Mouse (Mus musculus) frontal cortex, postnatal 25 days (tissue): ENCODE measurements around the gene Iqch.
"Not testable (repeated sequence)": the region's sequence is repeated elsewhere in the genome, so short reads cannot be mapped to it uniquely, and the experiment has no call there.

ENCODE experiments used
- DNase-seq, 2 experiments: peaks; one replicate each; pipeline ENCODE4 v3.0.0; 2022; ENCODE audit warnings: low spot score in 2 of 2

Iqch gene

DNA sequence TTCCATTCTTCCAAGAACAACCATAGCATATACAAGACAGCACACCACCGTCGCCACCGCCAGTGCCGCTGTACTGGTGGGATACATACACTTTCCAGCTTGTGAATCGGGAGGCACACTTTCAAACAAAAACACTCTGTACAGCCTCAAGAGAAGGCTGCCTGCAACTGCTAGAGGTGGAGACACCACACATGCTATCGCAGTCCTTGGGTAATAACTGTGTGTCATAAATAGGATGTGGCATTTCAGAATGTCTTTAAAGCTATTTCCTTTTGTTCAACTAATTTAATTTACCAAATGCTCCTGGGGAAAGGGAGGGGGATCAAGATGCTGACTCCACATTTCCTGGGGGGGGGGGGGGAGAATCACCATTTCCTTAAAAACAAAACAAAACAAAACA is 34.0 kb downstream of the Iqch start:
- DNase-seq, result no peak

DNA sequence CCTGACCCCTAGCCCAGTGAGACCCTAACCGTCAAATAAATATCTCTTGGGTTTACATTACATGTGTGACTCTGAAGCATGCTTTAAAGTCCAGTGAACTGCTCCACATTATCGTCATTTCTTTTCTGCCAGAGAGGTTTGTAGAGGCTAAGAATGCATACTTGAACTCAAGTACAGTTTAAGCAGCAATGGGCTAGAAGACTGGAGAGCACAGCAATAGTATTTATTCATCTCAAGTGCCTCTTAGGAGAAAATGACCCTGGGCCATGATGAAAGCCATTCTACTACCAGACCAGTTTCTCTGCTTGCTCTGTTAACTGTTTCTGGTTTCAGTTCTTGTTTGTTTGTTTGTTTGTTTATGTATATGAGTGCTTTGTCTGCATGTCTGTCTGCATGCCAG is 38.9 kb downstream of the Iqch start:
- DNase-seq, result no peak

DNA sequence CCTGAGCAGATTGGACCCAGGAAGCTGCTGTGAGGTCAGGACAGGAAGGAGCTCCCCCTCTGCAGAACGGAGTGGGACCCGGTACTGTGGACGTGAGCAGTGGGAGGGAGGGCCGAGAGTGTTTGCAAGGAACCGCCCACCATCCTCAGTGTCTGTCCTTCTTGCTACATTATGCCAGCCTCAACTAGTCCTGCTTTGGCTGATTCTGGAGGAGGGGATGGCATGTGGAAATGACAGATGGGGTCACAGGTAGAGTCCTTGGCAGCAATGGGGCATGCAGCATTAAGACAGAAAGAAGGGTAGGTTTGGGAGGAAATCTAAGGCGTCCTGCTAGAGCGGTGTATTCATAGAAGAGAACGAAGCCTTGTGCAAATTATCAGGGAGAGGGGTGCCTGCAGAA is 40.4 kb downstream of the Iqch start:
- DNase-seq, result no peak

DNA sequence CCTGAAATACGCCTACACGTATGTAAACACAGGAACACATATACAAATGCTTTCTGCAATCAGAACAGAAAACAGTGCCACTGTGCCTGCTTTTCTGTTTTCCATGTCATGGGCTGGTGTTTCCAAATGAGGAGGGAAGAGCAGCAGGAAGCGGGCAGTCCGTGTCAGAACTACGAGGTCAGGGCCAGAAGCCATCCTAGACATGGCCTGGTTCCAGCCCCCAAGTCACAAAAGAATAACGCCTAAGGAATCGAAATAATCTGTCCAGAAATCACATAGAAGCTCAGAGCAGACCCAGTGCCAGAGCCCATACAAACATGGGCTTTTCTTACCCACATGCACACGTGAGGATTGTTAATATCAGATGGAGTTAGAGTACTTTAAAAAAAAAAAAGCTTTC is 45.4 kb downstream of the Iqch start:
- no peak for DNase-seq

DNA sequence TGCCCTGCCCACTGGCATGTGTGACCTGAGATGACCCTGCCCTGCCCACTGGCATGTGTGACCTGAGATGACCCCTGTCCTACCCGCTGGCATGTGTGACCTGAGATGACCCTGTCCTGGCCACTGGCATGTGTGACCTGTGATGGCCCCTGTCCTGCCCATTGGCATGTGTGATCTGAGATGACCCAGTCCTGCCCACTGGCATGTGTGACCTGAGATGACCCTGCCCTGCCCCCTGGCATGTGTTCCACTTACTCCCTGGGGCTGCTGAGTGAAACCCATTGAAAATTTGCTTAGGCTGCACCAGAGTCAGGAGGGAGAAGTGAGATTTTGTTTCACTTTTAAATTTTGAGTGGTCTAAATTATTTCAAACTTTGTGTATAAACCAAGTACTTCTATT is 46.0 kb downstream of the Iqch start:
- DNase-seq, result no peak

DNA sequence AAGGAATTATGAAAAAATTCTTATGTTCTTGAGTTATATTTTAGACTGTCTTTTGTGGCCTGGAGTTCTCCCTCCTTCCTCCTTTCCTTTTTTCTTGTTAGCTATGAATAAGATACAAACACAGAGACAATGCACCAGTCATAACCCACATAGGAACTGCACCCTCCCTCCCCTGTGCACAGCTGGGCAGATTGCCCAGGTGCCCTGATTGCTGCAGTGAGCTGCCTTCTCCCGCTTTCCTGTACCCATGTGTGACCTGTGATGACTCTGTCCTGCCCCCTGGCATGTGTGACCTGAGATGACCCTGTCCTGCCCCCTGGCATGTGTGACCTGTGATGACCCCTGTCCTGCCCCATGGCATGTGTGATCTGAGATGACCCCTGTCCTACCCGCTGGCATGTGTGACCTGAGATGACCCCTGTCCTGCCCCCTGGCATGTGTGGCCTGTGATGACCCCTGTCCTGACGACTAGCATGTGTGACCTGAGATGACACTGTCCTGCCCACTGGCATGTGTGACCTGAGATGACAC is 46.8 kb downstream of the Iqch start:
- DNase-seq, result no peak

DNA sequence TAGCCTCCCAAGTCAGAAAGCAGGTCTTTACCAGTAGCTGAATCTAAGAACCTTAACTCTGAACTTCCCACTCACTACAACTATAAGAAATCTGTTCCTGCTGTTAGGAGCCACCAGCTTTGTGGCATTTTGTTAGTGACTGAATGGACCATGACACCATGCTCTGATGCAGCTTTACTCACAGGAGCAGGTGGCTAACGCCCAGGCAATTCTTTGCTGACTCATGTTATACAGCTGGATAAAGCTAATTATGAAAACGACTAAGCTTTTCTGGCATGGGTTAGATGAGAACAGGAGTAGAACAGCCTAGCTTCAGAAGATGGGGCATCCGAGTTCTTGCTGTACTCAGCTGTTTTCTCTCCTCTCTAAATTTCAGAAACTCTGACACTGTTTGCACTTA is 48.7 kb downstream of the Iqch start:
- DNase-seq, result no peak

DNA sequence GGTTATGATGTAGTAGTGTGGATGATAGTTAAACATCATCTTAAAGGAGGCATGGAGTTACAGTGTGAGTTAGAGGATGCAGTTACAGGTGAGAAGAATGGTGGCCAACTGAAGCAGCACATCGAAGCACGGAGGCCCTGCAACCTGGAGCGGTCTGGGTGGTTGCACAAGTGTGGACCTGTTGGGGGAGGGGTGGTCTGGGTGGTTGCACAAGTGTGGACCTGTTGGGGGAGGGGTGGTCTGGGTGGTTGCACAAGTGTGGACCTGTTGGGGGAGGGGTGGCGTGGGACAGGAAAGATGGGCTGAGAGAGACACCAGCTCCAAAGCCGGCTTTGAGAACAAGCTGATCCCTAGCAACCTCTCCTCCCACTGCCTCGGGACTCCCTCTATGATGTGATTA is 51.6 kb downstream of the Iqch start:
- not testable (repeated sequence) for DNase-seq

DNA sequence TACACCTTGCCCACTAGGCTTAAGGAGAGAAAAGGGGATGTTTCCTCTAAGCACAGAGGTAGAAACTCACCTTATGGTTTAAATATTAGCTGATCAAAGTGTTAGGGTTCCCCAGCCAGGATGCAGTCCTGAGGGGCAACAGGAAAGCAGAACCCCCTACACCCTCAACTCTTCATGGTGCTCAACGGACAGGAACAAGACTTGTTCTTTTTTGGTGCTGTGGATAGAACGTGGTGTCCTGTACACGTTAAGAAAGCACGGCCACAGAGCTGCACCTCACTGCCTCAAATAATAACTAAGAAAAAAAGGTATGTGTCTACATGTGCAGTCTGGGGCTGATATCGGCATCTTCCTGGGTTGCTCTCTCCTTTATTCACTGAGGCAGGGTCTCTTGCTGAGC is 53.3 kb downstream of the Iqch start:
- DNase-seq, result no peak

DNA sequence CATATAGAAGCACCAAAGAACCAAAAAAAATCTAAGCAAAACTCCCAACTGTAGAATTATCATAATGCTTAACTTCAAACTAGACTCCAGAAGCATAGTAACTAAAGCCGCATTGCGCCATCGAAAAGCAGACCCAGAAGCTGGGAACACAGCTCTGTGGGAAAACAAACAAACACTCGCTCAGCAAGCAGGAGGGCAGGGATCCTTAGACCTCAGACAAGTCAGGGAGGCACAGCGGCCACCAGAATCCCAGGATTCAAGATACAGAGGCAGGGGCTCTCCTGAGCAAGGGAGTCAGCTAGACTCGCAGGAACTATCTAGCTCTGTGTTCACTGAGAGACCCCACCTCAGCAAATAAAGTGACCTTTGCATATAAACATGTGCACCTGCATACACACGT is 60.4 kb downstream of the Iqch start:
- no peak for DNase-seq

DNA sequence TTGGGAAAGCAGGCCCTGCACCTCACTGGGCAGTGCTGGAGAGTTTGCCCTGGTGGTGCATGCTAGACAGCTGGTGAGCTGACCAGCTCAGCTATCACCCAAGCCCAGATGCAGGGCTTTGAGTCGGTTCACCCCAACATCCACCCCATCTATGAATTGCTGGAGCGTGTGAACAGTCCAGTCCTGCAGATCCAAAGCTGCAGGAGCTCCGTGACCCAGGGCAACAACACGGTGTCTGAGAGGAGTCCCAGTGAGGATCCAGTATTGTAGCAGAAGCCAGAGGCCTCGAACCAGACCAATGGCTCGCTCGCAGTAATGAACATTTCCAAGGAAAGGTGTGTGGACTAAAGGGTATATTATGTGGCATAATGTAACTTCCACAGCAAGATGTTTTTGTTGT is 61.0 kb downstream of the Iqch start:
- DNase-seq, result no peak

DNA sequence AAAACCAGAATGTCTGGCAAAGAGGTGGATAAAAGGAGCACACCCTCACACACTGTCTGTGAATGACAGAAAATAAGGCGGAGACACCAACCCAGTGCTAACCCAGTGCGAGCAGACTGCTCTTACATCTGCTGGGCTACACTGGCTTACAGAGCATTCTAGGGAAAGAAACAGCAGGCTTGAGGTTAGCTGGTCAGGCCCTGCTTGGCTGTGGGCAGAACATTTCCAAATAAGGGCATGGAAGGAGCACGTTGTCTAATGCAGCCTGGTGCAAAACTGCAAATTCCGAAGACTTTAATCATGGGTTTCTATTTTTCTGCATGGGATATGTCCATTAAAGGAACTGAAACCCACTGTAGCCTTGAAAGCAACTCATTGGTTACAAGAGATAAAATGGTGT is 64.8 kb downstream of the Iqch start:
- DNase-seq, result no peak

DNA sequence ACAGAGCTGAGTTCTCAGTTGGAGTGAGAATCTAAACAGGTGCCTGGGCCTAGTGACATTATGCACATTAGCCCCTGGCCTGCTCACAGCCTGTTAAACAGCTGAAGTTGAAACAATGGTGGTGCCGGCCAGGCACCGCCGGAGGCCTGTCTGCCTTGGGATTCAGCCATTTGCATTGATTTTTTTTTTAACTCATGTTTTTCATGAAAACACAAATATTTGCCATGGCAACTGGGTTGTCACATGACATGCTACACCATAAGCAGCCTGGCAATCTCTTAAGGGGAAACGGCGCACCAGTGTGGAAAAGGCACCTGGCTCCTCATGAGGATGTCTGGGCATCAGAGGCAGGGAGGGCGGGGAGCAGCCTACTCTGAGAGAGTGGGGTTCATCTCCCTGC is 67.3 kb downstream of the Iqch start:
- no peak for DNase-seq

DNA sequence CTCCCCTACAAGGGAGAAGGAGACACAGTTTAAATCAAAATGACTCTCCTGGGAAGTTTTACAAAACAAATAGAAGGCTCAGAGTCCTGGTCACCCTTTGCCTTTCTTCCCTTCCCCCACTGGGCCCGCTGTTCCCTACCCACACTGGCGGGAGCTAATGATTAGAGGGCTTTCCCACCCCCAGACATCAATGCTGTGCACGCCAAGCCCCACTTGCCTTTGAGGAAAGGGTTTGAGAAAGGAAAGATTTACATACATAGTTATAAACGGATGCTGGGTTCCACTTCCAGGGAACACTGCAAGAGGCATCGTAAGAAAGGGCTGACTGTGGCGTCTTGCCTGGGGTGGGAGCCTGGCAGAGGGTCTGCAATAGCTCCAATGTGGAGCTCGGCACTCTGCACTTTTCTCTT is 67.9 kb downstream of the Iqch start:
- DNase-seq, result no peak

DNA sequence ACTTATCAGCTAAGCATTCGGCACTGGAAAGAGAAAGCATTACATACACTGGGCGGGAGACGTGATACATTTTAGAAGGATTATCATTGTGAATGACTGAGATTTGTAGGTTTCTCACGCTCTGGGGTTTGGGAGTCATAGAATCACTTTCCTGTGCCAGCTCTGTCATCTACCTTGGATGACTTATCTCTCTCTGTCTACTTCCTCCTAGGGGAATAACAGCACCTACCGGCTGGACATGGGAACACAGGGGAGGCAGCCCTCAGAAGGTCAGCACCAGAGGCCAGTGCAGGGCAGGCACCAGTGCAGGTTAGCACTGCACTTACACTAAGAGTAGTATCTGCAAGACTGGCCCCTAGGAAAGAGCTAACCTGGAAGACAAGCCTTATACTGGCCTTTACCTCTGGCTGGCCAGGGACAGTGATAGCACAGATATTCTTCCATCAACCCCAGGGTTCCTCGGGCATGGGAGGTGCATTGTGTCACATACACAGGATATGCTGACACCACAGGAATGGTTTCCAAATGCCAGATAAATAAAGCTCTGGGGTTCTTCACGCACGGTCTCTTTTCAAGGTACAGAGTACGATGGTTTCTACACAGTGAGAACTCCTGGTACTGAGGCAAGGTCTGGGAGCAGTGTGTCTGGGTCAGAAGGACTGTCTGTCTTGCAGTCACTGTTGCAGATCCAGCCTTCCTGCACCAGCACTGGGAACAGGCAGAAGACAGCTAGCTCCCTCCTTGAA is 69.2 kb downstream of the Iqch start:
- DNase-seq, result no peak

DNA sequence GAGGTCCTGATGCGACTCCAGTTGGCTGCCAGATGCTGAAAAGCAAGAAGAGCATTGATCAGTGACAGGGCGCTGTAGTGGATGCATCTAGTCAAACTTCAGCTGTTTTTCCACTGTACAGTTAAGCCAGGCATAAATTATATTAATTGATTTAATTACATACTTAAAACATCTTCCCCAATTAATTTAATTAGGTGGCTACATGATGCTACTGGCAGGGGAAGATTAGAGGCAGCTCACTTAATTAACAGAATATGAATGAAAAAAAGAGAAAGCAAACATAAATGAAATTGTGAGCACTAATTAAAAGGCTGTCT is 78.4 kb downstream of the Iqch start:
- DNase-seq, result no peak

DNA sequence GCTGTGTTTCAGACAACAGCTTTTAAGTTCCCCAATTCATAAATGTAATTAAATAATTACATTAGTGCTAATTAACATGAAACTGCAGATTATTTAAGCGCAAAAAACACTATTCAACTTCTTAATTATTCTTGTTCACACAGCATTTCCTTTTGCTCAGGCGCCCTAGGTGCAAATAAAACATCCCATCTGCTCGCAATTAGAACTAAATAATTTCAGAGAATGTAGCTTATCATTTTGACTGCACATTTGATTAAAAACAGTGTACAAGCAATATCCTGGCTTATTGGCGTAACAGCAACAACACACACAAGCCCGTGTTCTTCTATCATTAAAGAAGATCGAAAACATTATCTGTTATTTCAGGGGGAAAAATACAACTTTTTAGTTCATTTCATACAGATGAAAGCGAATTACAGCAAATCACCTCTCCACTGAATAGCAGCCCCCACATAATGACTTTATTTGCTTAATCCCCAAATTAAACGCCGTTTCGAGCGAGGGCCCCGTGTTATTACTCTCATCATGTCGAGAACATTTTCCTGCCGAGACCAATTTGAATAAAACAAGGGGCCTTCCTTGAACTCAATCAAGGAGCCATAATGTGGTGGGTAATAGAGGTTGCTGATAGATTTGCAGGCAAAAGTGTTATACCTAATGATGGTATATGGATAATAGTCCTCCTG is 78.9 kb downstream of the Iqch start:
- DNase-seq, result no peak

DNA sequence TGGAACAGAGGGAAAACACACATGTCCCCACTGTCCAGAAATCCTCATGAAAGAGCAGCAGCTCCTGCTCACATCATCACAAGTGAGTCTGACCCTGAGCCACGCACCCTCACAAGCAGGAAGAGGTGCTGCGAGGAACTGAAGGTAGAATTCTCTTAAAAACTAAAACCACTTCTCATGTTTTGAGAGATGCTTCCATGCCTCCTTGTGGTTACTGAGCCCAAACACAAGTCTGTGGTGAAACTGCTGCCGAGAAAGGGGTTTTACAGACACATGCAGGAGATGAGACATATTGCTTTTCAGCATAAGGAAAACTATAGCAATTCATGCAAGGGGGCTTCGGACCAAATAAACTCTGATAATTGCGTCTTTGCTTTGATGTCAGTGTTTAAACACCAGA is 89.4 kb downstream of the Iqch start:
- no peak for DNase-seq

DNA sequence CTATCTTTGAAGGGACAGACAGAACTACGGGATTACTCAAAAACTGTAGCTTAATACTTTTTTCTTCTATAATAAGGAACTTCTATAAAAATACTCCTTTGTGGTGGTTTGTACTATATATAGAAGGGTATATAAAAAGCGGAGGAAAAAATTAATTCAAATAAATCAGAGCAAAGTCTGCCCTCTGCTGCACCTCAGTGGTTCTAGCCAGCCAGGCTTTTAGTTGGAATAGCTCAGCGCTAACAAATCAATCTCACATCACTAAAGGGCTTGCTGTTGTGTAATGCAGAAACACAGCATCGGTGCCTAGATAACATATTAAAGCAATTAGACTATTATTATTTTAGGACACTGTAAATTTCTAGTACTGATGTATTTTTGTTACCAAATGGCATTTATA is 91.3 kb downstream of the Iqch start:
- no peak for DNase-seq

DNA sequence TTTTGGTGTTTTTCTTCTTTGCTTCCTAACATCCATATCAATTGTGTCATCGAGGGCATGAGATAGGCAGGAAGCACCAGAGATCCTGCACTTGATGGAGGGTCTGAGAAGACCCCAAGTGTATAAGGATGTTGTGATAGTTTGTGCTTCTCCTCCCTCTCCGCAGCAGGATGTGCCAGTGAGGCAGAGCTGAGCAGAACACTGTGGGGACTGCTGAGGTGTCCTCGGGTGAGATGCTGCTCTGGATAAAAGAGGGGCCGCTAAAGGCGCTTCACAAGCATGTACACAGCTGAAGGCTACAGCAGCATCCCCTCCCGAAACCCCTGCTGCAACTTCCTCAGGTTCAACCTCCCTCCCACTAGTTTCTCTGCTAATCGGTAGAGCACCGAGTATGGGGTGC is 95.2 kb downstream of the Iqch start:
- DNase-seq, result no peak

DNA sequence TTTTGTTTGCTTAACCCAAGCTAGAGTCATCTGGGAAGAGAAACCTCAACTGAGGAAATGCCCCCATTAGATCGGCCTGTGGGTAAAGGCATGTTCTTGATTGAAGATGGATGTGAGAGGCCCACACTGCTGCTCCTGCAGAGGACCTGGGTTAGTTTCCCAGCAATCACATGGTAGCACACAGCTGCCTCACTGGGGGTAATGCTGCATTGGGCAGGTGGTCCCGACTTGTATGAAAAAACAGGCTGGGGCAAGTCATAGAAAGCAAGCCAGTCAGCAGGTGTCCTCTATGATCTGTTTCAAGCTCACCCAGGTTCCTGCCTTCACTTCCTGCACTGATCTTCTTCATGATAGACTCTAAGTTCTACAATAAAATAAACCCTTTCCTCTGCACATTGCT is 98.4 kb downstream of the Iqch start:
- no peak for DNase-seq

DNA sequence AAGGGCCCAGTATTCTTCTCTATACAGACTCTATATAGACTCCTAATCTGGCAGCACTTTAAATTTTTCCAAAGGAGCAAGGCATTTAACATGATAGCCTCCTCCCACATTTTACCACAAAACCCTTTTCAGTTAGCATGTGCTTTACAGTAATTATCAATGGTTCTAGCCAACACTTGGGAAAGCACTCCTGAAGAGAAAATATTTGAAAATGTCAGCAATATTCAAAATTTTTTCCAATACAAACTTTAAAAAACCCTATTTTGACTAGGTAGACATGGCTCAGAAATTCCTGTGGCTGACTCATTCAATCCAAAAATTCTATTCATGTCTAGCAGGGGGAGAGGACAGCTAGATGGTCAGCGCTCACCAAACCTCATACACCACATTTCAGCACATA is 100.8 kb downstream of the Iqch start:
- DNase-seq, result no peak

DNA sequence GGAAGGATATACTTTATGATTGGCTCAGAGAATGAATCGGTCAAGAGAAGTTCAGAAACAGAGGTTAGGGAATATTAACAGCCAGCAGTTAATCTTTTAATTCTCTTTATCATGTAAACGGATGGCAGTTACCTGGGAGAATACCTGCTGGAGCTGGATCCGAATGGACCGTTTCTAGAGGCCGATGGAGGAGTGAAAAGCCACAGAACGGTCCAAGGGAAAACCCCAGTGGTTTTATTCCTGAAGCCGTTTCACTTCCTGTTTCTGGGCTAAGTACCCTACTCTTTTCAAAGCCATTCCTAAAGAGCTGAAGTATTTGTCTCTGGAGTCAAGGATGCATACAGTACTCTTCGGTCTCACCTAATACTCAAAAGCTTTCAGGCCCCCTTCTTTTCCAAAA is 102.4 kb downstream of the Iqch start:
- DNase-seq, result no peak

DNA sequence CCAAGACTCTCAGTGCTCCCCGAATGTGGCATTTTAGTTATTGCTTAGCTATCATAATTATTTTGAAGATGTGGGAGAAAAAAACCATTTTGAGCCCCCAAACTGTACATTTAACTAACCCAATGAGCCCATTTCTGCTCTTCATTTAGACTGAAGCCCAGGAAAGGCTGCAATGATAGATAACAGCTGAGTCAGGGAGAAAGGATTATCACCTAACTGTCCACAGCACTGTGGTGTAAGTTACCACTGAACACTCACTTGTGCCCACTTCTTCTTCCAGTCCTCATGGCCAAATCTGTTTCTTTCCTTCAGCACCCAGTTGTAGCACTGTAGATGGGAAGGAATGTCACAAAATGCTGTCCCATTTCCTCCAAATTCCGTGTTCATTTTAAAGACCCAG is 106.5 kb downstream of the Iqch start:
- DNase-seq, result no peak
